Mouse (Mus musculus) limb, embryonic 14.5 days (tissue): Measurements from ENCODE around the gene Gm17409. TPM values are rescaled to one million over a fixed set of nuclear protein-coding genes. Genes with fewer than 3 reads are reported as not detected.
A peak's percentile ranks its signal among the peaks of the same experiment; 100 is the strongest.

ENCODE experiments used
- ATAC-seq: fragments of 200-750 bp; cut with Nextera tagmentation; 2 replicates; pipeline ENCODE4 v1.8.0; 2017; ENCODE audit warnings: low read depth, moderate number of reproducible peaks, moderate TSS enrichment; ENCODE audit not compliant: low FRiP score
- DNase-seq: peaks from one replicate; pipeline ENCODE4 v3.0.0-alpha.2; 2015; ENCODE audit warnings: low spot score
- H3K27ac ChIP-seq: fragments of 300-500 bp; sonication (generic); replicated peaks from 2 replicates; pipeline ENCODE4 v1.5.1; 2014; ENCODE audit warnings: low read depth, mild to moderate bottlenecking, low read length, moderate library complexity, mixed read lengths
- H3K27me3 ChIP-seq: fragments of 300-500 bp; sonication (generic); 2 replicates; pipeline ENCODE4 v1.6.1; 2014; ENCODE audit warnings: low read length, mixed read lengths; ENCODE audit not compliant: control insufficient read depth, insufficient read depth
- H3K36me3 ChIP-seq: fragments of 300-500 bp; sonication (generic); 2 replicates; pipeline ENCODE4 v1.6.1; 2014; ENCODE audit warnings: mild to moderate bottlenecking, low read length, moderate library complexity, mixed read lengths; ENCODE audit not compliant: control insufficient read depth, insufficient read depth
- H3K4me1 ChIP-seq: fragments of 300-500 bp; sonication (generic); 2 replicates; pipeline ENCODE4 v1.6.1; 2014; ENCODE audit warnings: antibody characterized with exemption, low read length, mixed read lengths; ENCODE audit not compliant: control insufficient read depth, insufficient read depth
- H3K4me2 ChIP-seq: fragments of 300-500 bp; sonication (generic); replicated peaks from 2 replicates; pipeline ENCODE4 v1.6.1; 2014; ENCODE audit warnings: low read depth, mild to moderate bottlenecking, low read length, moderate library complexity; ENCODE audit not compliant: severe bottlenecking
- H3K4me3 ChIP-seq: fragments of 300-500 bp; sonication (generic); replicated peaks from 2 replicates; pipeline ENCODE4 v1.5.1; 2014; ENCODE audit warnings: low read length
- H3K9ac ChIP-seq: fragments of 300-500 bp; sonication (generic); 2 replicates; pipeline ENCODE4 v1.6.1; 2014; ENCODE audit warnings: mild to moderate bottlenecking, low read depth, low read length, moderate library complexity; ENCODE audit not compliant: severe bottlenecking
- H3K9me3 ChIP-seq: fragments of 300-500 bp; sonication (generic); 2 replicates; pipeline ENCODE4 v1.6.1; 2016; ENCODE audit warnings: low read length; ENCODE audit not compliant: control insufficient read depth
- POLR2A ChIP-seq: fragments of 200-500 bp; IDR thresholded peaks from 2 replicates; pipeline ENCODE4 v1.8.0; 2012; ENCODE audit warnings: inconsistent platforms, mild to moderate bottlenecking, moderate library complexity, borderline replicate concordance; ENCODE audit not compliant: insufficient read depth, insufficient read length; ENCODE audit errors: extremely low read depth
- WGBS: fragments of 180-500 bp; shearing (Covaris S2); extraction: QIAGEN DNeasy Blood & Tissue Kit; methylation state at CpG from one replicate; pipeline ENCODE4 v1.1.7; 2014; 5-methylcytosine and 5-hydroxymethylcytosine counted together
- polyA plus RNA-seq, 2 experiments: library from polyadenylated mRNA; depleted of rRNA in 1 of 2; stranded (reverse) in 1 of 2; unstranded in 1 of 2; fragments of >200 nt; fragmentation: Nextera tagmentation in 1 of 2; extraction: Ambion mirVana in 1 of 2; gene quantifications; 2 replicates each; pipeline versions ENCODE4 v1.2.1 to v1.2.3; 2012 to 2014

The Gm17409 gene
- polyA plus RNA-seq, 2 experiments: not detected

- Histone ChIP-seq H3K27me3 (no peaks in the 10 kb centered on the region), H3K27ac (no peak overlapping the region), H3K4me3 (no peak overlapping the region), H3K9ac (no peak overlapping the region), H3K36me3 (0 out of 2 replicates have a peak, but pooled peaks cover 7% of the 10 kb centered on the region), H3K4me2 (no peak overlapping the region), H3K9me3 (no peaks in the 10 kb centered on the region), H3K4me1 (peaks cover 7% of the 10 kb centered on the region; the same call in 1 of the 2 replicates)
- DNase-seq (no peak), ATAC-seq (no peak)
- whole genome bisulfite sequencing: 83% methylated on average over 2 of the region's 2 CpGs
- no peak for TF ChIP-seq POLR2A
Observed at GRCm38 (mm10) chr2:58434438-58434837, 35.5 kb upstream of the Gm17409 start.

GRCm38 (mm10) chr2:58435507-58435906, 34.4 kb upstream of the Gm17409 start:
- Histone ChIP-seq H3K9me3 (no peaks in the 10 kb centered on the region), H3K4me1 (peaks cover 7% of the 10 kb centered on the region; the same call in 1 of the 2 replicates), H3K9ac (no peak overlapping the region), H3K36me3 (0 out of 2 replicates have a peak, but pooled peaks cover 7% of the 10 kb centered on the region), H3K27ac (no peak overlapping the region), H3K4me3 (no peak overlapping the region), H3K27me3 (no peaks in the 10 kb centered on the region), H3K4me2 (0 out of 2 replicates have a peak overlapping the region, but pooled peaks have one; percentile 1)
- no peak for TF ChIP-seq POLR2A
- ATAC-seq (no peak), DNase-seq (no peak)
- 62% methylated on average over 13 of the region's 13 CpGs for WGBS

DNA sequence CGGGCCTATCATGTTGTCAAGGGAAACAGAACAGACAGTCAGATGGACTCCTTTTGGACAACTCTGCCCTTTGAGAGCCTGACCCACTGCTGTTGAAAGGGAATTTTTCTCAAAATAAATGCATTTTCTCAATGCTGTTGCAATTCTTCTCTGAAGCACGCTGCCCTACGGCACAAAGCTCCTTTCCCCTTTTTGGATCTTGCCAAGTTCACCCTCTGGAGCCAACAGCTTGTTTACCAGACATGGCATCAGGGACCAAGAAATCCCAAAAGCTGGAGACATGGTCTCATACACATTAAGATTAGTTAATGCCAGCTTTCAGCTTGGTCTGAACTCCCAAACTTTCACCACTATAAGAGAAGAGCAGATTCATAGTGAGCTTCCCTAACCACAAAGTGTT, 33.0 kb upstream of the Gm17409 start:
- DNase-seq (no peak), ATAC-seq (no peak)
- Histone ChIP-seq H3K27me3 (no peaks in the 10 kb centered on the region), H3K4me2 (no peak overlapping the region), H3K27ac (no peak overlapping the region), H3K36me3 (0 out of 2 replicates have a peak, but pooled peaks cover 7% of the 10 kb centered on the region), H3K9ac (no peak overlapping the region), H3K9me3 (no peaks in the 10 kb centered on the region), H3K4me1 (peaks cover 7% of the 10 kb centered on the region; the same call in 1 of the 2 replicates), H3K4me3 (no peak overlapping the region)
- TF ChIP-seq POLR2A: no peak
- WGBS: 91% methylated on average over 3 of the region's 3 CpGs

DNA sequence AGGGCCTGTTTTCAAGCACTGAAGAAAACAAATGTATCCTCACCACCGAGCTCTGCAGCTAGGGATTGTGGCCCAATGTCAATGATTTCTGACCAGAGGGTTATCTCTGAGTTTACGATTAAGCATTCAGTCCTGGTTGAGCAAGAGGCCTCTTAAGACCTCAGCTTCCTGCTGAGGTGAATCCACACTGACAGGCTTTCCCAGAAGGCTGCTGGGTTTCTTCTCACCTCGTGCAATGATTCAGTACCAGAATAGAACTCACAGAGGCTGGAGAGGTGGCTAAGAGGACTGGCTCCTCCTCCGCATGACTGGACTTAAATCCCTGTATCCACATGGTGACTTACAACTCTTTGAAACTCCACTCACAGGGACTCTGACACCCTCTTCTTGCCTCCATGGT, 26.8 kb upstream of the Gm17409 start:
- DNase-seq: no peak
- H3K27me3 ChIP-seq: no peaks in the 10 kb centered on the region
- H3K4me2 ChIP-seq: no peak overlapping the region

GRCm38 (mm10) chr2:58447001-58447400, 22.9 kb upstream of the Gm17409 start:
- TF ChIP-seq POLR2A: no peak
- H3K4me3 ChIP-seq: no peak overlapping the region
- WGBS: 92% methylated on average over 15 of the region's 15 CpGs
- no peak overlapping the region for H3K27ac ChIP-seq
- no peaks in the 10 kb centered on the region for H3K27me3 ChIP-seq
- no peaks in the 10 kb centered on the region for H3K4me1 ChIP-seq
- no peak for ATAC-seq
- no peaks in the 10 kb centered on the region for H3K9me3 ChIP-seq
- no peak overlapping the region for H3K4me2 ChIP-seq
- H3K36me3 ChIP-seq: peaks cover 34% of the 10 kb centered on the region
- no peak for DNase-seq
- H3K9ac ChIP-seq: no peak overlapping the region

More for the DNA sequence above, 26.8 kb upstream of the Gm17409 start:
- Histone ChIP-seq H3K9ac (no peak overlapping the region), H3K4me3 (no peak overlapping the region), H3K36me3 (peaks cover 36% of the 10 kb centered on the region), H3K27ac (no peak overlapping the region), H3K9me3 (no peaks in the 10 kb centered on the region), H3K4me1 (no peaks in the 10 kb centered on the region)
- 86% methylated on average over 4 of the region's 4 CpGs for WGBS
- no peak for ATAC-seq
- no peak for TF ChIP-seq POLR2A

DNA sequence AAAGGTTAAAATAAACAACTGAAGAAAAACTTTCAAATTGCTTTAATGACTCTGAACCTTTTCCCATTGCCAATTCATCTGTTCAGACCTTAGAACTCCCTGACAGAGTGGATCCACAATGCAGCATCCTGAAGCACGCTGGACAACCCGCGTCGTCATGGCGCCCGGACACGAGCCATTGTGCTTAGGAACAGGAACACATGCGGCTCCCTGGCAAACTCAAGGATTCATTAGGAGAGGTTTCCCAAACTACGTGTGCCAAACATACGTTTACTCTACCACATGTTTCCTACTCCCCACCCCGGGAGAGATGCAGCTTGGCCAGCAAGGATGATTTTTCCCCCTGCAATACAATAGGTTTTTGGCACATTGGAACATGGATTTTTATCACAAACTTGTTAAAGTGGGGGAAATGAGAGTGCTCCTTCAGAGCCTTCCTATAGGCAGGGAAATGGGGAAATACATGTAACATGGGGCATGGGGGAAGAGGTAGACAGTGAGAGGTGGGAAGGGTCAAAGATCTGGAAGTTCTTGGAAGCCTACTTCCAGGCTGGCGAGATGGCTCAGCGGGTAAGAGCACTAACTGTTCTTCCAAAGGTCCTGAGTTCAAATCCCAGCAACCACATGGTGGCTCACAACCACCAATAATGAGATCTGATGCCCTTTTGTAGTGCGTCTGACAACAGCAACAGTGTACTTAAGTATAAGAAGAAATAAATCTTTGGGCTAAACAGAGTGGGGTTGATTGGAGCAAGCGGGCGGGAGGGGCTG, 15.6 kb upstream of the Gm17409 start:
- no peak for DNase-seq
- Histone ChIP-seq H3K9ac (no peak overlapping the region), H3K27me3 (no peaks in the 10 kb centered on the region), H3K27ac (no peak overlapping the region), H3K4me3 (no peak overlapping the region), H3K36me3 (peaks cover 32% of the 10 kb centered on the region), H3K9me3 (no peaks in the 10 kb centered on the region), H3K4me2 (no peak overlapping the region), H3K4me1 (no peaks in the 10 kb centered on the region)
- 87% methylated on average over 16 of the region's 16 CpGs for WGBS
- no peak for ATAC-seq
- TF ChIP-seq POLR2A: no peak
